Mouse (Mus musculus): ENCODE results near the gene Ttc38.

Gene Ttc38

DNA sequence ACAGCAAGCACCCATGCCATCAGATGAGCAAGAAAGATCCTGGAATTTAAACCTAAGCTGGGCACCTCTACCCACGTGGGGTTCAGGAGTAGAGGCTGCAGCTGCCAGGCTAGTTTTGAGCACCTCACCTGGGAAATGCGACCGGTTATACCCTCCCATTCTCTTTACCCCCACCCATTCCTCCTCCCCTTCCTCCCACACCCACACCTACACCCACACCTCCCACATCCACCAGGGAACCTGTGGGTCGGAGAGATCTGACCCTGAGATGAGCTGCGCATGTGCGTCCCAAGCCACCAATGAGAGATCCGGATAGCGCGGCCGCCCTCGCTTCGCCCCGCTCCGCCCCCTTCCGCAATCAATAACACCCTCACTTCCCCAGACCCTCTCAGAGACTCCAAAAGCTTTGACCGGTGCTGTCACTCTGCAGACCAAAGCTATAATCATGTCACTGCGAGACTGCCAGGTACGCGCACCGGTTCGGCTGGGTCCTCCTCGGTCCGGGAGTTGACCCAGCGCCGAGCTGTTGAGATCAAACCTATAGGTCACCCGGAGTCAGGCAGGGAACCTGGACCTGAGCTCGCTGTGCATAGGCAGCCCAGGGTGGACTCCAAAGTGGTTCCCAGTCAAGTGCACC lies at the start of gene Ttc38:
Ttc38 (plus strand) TSS at position 353 of the 637 bp plus-strand sequence.
- DNase-seq (ENCODE audit: low spot score) = peak; percentile 65

DNA sequence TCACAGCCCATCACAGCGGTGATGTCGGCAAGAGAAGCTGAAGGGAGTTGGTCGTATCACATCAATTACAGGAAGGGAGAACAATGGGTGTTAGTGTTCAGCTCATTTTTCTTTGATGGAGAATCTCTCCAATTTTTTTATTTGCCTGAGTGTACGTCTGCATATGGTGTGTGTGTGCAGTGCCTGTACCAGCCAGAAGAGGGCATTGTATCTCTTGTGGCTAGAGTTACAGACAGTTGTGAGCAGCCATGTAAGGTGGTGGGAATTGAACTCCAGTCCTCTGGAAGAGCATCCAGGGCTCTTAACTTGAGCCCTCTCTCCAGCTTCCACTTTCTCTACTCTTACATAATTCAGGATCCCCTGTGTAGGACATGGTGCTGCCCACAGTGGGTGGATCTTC lies 49.0 kb upstream of the Ttc38 start:
- DNase-seq (ENCODE audit: low spot score) = no peak

DNA sequence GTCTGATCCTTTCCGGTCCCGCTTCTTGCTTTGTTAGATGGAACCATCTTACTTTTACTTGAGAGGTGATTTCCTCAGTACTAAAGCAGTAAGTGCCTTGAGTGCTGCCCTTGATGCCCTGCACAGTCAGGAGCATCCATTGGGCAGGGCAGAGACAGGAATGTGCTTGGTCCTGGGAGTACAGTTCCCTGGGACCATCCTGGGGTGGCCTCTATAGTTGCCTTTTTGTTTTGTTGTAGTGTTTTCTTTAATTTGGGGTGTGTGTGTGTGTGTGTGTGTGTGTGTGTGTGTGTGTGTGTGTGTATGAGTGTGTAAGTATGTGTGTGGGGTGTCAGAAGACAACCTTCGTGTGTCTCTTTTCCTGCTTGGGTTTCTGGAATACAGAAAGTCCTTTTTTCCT lies 47.8 kb upstream of the Ttc38 start:
- DNase-seq (ENCODE audit: low spot score) = no peak

- DNase-seq (ENCODE audit: low spot score) = no peak
Observed at GRCm38 (mm10) chr15:85786711-85787110, 45.4 kb upstream of the Ttc38 start.

DNA sequence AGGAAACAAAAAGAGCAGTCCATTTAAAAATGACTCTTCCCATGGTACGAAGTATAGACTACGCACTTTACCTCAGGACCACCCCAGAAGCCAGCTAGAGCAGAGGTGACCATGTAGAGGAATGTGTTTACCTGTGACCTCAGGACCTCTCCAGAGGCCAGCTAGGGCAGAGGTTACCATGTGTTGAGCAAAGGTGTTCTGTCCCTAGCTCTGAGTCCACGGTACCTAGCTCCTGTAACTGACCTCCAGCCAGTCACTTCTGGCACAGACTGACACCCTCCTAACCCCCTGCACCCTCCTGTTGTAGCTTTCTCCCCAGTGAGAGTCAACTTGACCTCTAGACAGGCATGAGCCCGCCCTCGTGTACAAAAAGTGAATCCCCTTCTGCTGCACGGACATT lies 44.6 kb upstream of the Ttc38 start:
- no peak for DNase-seq (ENCODE audit: low spot score)

GRCm38 (mm10) chr15:85788051-85788450 lies 44.1 kb upstream of the Ttc38 start:
- no peak for DNase-seq (ENCODE audit: low spot score)

DNA sequence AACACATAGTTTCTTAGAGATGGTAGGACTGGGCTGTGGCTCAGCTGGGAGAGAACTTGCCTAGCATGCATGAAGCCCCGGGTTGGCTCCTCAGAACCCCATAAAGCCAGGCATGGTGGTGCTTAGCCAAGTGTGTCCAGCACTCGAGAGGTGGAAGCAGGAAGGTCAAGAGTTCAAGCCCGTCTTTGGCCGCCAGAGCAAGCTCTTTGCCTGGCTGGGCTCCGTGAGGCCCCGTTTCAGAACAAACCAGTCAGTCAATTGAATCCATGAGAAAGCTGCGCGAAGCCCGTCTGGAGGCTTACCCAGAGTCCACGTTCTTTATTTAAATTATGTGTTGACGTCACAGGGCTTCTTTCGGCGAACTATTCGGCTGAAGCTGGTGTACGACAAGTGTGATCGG lies 43.5 kb upstream of the Ttc38 start:
- no peak for DNase-seq (ENCODE audit: low spot score)

GRCm38 (mm10) chr15:85791449-85791848 lies 40.7 kb upstream of the Ttc38 start:
- DNase-seq (ENCODE audit: low spot score) = no peak

DNA sequence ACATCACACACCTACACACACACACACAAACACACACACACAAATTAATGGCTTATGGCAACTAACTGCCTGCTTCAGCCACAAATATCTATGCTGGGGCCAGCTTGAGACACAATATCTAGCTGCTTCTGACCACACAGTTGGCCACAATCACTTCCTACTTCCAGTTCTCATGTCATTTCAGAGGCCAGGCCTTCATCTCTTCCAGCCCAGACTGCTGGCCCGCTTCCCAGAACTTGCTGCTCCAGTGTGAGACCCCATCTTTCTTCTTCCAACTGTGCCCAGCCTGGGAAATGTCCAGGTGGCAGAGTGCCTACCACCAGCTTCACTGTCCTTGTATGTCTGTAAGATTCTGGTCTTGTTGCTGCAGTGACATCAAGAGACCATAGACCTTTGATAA lies 39.3 kb upstream of the Ttc38 start:
- DNase-seq (ENCODE audit: low spot score) = no peak

DNA sequence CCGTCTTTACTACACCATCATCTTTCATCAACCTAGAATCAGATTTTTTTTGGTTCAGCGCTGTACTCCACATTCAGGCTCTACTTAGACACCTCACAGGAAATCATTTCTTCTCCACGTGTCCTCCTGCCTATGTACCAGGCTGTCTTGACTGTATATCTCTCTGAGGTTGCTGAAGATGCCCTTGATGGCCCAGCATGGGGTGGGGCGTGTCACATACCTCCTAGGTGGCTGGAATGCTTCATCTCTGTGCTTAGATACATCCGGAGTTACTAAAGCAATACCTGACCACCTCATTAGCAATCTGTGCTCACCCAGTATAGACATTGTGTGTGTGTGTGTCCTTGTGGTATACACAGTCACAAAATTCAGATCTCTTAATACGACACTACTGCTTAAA lies 36.6 kb upstream of the Ttc38 start:
- no peak for DNase-seq (ENCODE audit: low spot score)

GRCm38 (mm10) chr15:85798676-85799075 lies 33.4 kb upstream of the Ttc38 start:
- no peak for DNase-seq (ENCODE audit: low spot score)

GRCm38 (mm10) chr15:85802931-85803330 lies 29.2 kb upstream of the Ttc38 start:
- DNase-seq (ENCODE audit: low spot score) = no peak

DNA sequence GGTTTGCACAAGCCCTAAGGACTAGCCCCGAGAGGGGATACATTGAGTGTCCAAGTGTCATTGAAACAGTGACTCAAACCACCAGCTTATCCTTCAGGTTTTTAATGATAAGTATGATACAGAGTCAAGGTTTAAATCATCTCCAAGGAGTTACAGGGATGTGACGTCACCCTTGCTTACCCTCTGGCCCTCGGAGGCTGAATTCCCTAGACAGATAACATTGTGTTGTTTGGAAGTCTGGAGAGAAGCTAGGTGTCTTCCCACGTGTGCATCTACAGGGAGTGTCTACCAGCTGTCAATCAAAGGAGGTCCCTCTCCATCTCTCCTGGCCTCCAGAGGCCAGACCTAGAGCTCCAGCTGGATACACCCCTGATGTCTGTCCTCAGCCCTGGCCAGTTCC lies 25.2 kb upstream of the Ttc38 start:
- DNase-seq (ENCODE audit: low spot score) = no peak

DNA sequence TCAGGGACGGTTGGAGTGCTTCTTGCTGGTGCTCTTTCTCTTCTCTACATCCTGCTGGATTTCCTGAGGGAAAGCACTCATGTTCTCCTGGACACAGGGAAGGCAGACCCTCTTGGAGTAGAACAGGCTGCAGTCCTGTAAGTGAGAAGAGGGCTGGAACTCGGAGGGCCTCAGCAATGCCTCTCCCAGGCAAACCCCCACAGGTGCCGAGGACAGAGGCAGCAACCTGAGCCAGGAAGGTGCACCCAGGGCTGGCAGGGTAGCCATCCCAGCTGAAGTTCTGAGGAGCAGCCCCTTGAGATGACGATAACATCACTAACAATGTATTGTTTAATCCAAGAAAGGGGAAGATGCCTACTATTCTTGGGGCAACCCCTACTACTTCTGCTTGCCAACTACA lies 24.7 kb upstream of the Ttc38 start:
- no peak for DNase-seq (ENCODE audit: low spot score)

- no peak for DNase-seq (ENCODE audit: low spot score)
Observed at GRCm38 (mm10) chr15:85808031-85808430, 24.1 kb upstream of the Ttc38 start.

- no peak for DNase-seq (ENCODE audit: low spot score)
Observed at GRCm38 (mm10) chr15:85808434-85808833, 23.7 kb upstream of the Ttc38 start.

GRCm38 (mm10) chr15:85809091-85809490 lies 23.0 kb upstream of the Ttc38 start:
- no peak for DNase-seq (ENCODE audit: low spot score)

GRCm38 (mm10) chr15:85810462-85810805 lies 21.7 kb upstream of the Ttc38 start:
- no peak for DNase-seq (ENCODE audit: low spot score)

- DNase-seq (ENCODE audit: low spot score) = peak; percentile 77
Observed at GRCm38 (mm10) chr15:85810806-85811521, 21.1 kb upstream of the Ttc38 start.

- DNase-seq (ENCODE audit: low spot score) = peak; percentile 98
Observed at GRCm38 (mm10) chr15:85811535-85812277, 20.4 kb upstream of the Ttc38 start, which contains the start of gene Cdpf1. Cdpf1 (minus strand) TSS chr15:85811697.

DNA sequence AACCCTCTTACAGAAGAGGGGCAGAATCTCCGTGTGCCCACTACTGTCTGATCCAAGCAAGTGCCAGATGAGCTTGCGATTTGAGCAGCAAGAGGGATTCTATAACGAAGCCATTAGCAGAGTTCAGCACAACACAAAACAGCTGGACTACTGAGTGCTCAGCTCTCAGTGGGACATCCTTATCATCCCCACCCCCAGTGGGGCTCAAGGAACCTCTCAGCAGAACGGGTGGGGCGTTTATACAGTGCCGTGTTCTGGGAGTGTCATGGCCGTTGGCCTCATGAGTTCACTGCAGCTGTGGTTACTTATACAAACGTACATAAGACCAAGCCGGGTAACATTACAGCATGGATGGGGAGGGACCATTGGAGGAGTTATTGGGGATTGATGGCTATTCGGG lies 18.7 kb upstream of the Ttc38 start:
- no peak for DNase-seq (ENCODE audit: low spot score)

DNA sequence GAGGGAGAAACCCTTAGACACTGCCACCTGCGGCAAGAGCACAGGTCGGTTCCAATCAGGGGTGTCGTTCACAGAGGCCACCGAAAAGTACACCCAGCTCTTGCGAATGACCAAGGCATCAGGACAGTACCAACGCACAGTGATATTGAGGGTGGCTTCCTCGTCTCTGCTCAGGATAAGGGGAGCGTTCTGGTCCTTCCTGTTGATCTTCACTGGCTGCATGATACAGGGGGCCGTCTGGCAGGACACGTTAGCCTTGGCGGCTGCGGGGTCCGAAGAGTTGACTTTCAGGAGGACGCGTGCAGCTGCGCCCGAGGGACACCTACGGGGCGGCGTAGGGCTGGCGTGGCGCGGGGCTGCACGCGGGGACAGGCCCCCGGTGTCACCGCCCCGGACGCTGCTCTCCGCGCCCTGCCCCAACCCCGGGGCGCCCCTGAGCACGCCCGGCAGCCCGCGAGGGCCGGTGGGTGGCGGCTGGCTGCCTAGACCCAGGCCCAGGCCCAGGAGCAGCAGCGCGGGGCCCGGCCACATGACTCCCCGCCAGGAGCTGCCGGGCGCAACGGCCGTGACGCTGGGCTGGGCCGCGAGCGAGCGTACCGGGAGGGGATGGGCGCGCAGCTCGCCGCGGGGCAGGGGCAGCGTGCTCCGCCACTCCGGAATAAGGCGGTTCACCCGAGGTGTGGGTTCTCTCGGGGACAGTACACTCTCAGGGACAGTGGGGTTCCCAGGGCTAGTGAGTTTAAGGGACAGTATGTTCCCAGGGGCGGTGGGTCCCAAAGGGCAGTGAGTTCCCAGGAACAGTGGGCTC lies 10.7 kb upstream of the Ttc38 start, which contains the start of gene Pkdrej:
Pkdrej (minus strand) TSS at position 532 of the 808 bp plus-strand sequence.
- no peak for DNase-seq (ENCODE audit: low spot score)
